Mouse (Mus musculus) intestine, postnatal 0 days (tissue): ENCODE results near the gene Ppp2r3a. TPM values are rescaled to one million over a fixed set of nuclear protein-coding genes. Genes with fewer than 3 reads are reported as not detected.

Experiments used
- ATAC-seq: fragments of 200-750 bp; cut with Nextera tagmentation; 2 replicates; pipeline ENCODE4 v1.8.0; 2017; ENCODE audit warnings: mild to moderate bottlenecking, moderate TSS enrichment, moderate library complexity
- H3K27ac ChIP-seq: fragments of 300-500 bp; sonication (generic); 2 replicates; pipeline ENCODE4 v1.5.1; 2014; ENCODE audit warnings: mild to moderate bottlenecking, low read depth, low read length, moderate library complexity
- H3K27me3 ChIP-seq: fragments of 300-500 bp; sonication (generic); replicated peaks from 2 replicates; pipeline ENCODE4 v1.6.1; 2014; ENCODE audit warnings: low read length, mixed read lengths; ENCODE audit not compliant: control insufficient read depth, insufficient read depth
- H3K36me3 ChIP-seq: fragments of 300-500 bp; sonication (generic); 2 replicates; pipeline ENCODE4 v1.6.1; 2014; ENCODE audit warnings: mild to moderate bottlenecking, moderate library complexity; ENCODE audit not compliant: control insufficient read depth, insufficient read depth
- H3K4me1 ChIP-seq: fragments of 300-500 bp; sonication (generic); replicated peaks from 2 replicates; pipeline ENCODE4 v1.6.1; 2014; ENCODE audit warnings: antibody characterized with exemption, low read length, mixed read lengths; ENCODE audit not compliant: control insufficient read depth, insufficient read depth
- H3K4me2 ChIP-seq: fragments of 300-500 bp; sonication (generic); replicated peaks from 2 replicates; pipeline ENCODE4 v1.6.1; 2014; ENCODE audit warnings: low read depth, mild to moderate bottlenecking, moderate library complexity
- H3K4me3 ChIP-seq: fragments of 300-500 bp; sonication (generic); 2 replicates; pipeline ENCODE4 v1.5.1; 2014; ENCODE audit warnings: low read depth, low read length
- H3K9ac ChIP-seq: fragments of 300-500 bp; sonication (generic); 2 replicates; pipeline ENCODE4 v1.6.1; 2014; ENCODE audit warnings: mild to moderate bottlenecking, low read depth, low read length
- H3K9me3 ChIP-seq: fragments of 300-500 bp; sonication (generic); 2 replicates; pipeline ENCODE4 v1.6.1; 2016; ENCODE audit warnings: mixed run types; ENCODE audit not compliant: control insufficient read depth
- CTCF ChIP-seq: sonication (generic); IDR thresholded peaks from 2 replicates; pipeline ENCODE4 v1.5.1; 2016; ENCODE audit warnings: low read depth, mild to moderate bottlenecking, control low read depth, antibody characterized with exemption, moderate library complexity
- WGBS: fragments of 180-500 bp; shearing (Covaris S2); extraction: QIAGEN DNeasy Blood & Tissue Kit; methylation state at CpG from one replicate; pipeline ENCODE4 v1.1.7; 2014; 5-methylcytosine and 5-hydroxymethylcytosine counted together
- polyA plus RNA-seq: library from polyadenylated mRNA; unstranded; fragments of >200 nt; fragmentation: Nextera tagmentation; extraction: Ambion mirVana; gene quantifications from 2 replicates; pipeline ENCODE4 v1.2.1, GENCODE M21; 2015

Ppp2r3a gene
- polyA plus RNA-seq, 1 experiment from 2014 or later, result 4.5 TPM

DNA sequence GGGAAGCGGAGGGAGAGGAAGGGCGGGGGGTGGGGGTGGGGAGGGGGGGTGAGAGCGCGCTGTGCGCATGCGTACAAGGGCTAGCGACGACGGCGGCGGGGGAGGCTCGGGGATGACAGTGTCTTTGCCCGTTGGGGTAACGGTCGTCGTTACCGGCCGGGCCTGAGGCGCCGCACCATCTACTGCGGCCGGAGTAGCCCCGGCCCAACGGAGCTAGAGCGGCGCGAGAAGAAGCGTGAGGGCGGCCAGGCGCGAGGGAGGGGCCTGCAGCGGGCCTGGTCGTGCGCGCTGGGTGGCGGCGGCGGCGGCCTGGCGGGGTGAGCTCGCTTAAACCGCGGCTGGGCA lies 177.6 kb downstream of the Ppp2r3a start, which contains the start of gene Msl2:
Gene Msl2 (plus strand): TSS at position 115 of the 345 bp plus-strand sequence.
- H3K4me1 ChIP-seq, result peaks cover 8% of the 10 kb centered on the region; the same call in 1 of the 2 replicates
- H3K36me3 ChIP-seq, result no peaks in the 10 kb centered on the region
- no peak for TF ChIP-seq CTCF
- H3K9me3 ChIP-seq, result no peaks in the 10 kb centered on the region
- under 1% methylated on average over 36 of the region's 43 CpGs for WGBS
- H3K4me3 ChIP-seq, result peak within 1 kb of the TSS; percentile 89
- ATAC-seq, result peak; percentile 59
- peak within 1 kb of the TSS; percentile 83 for H3K4me2 ChIP-seq
- peak within 1 kb of the TSS; percentile 92 for H3K9ac ChIP-seq
- peak within 1 kb of the TSS; percentile 99 for H3K27ac ChIP-seq
- no peaks in the 10 kb centered on the region for H3K27me3 ChIP-seq

DNA sequence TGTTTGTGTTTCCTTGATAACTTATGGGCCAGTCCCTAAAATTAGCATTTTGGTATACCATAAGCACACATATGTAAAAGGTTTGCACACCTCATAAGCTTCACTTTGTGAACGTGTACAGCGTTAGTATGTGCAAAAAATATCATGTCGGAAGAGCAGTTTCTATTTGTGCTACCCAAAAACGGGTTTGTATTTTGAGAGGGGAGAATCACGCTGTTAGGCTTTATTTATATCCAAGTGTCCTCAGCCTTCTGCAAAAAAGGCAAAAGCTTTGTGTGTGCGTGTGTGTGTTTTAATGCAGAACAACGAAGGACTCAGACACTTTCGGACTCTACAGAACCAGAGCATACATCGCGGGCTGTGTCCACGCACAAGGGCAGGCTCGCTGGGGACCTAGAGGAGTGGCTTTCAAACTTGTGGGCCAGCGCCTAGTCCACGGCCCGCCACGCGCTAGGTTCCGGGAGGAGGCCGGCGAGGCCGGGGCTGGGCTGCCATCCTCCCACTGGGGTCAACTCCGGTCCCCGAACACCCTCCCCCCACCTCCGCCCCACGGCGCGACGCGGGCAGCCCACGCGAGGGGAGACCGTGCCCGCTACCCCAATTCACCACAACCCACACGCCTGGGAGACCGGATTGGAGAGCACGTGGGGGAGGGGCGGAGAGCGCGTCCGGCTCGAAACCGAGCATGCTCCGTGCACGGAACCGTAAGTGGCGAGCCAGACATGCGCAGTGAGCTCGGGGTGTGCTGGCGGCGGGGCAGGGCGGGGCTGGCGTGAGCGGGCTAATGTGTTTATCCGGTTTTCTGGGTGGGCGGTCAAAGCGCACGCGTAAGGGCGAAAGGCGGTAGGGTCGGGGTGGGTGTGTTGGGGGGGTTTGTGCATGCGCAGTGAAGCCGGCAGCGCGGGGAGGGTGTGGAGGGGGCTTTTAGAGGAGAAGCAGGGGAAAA lies 178.3 kb downstream of the Ppp2r3a start:
- no peaks in the 10 kb centered on the region for H3K9me3 ChIP-seq
- ATAC-seq, result peak; percentile 88
- peak overlapping the region; percentile 83 for H3K4me2 ChIP-seq
- WGBS, result 2% methylated on average over 65 of the region's 65 CpGs
- peak overlapping the region; percentile 99 for H3K27ac ChIP-seq
- H3K27me3 ChIP-seq, result no peaks in the 10 kb centered on the region
- no peak for TF ChIP-seq CTCF
- no peaks in the 10 kb centered on the region for H3K36me3 ChIP-seq
- peak overlapping the region; percentile 92 for H3K9ac ChIP-seq
- H3K4me1 ChIP-seq, result 0 out of 2 replicates have a peak, but pooled peaks cover 2% of the 10 kb centered on the region
- H3K4me3 ChIP-seq, result peak overlapping the region; percentile 89

DNA sequence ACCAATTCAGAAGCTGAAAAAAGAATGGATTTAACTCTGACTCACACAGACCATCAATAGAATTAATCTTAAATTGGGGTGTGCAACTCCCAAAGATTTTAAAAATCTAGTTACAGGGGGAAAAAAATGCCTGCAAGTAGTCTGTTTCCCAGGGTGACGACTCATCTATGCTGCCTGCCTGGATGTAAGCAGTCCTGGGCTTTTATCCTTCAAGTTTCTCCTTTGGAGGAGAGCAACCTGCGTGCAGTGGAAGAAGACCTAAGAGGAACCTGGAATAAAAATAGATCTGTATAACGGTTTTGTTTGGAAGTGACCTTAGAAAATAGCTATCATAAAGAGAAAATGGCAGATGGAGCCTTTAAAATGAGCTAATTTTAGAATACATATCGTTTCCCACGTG lies 179.1 kb downstream of the Ppp2r3a start:
- H3K9ac ChIP-seq, result no peak overlapping the region
- no peaks in the 10 kb centered on the region for H3K9me3 ChIP-seq
- no peak overlapping the region for H3K27ac ChIP-seq
- H3K4me3 ChIP-seq, result no peak overlapping the region
- H3K4me2 ChIP-seq, result peak overlapping the region; percentile 83; the same call in 1 of the 2 replicates
- no peak for ATAC-seq
- TF ChIP-seq CTCF, result no peak
- no peaks in the 10 kb centered on the region for H3K4me1 ChIP-seq
- WGBS, result 50% methylated on average over 5 of the region's 5 CpGs
- H3K27me3 ChIP-seq, result no peaks in the 10 kb centered on the region
- H3K36me3 ChIP-seq, result no peaks in the 10 kb centered on the region

DNA sequence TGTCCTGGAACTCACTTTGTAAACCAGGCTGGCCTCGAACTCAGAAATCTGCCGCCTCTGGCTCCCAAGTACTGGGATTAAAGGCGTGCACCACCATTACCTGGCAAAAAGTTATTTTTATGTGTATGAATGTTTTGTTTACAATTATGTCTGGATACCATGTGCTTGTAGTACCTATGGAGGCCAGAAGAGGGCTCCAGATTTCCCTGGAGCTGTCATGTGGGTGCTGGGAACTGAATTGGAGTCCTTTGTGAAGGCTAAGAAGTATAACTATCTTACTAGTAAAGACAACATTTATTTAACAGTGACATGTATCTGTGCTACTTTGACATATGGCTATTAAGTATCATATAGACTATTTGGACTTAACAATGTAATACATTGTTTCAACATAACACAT lies 181.8 kb downstream of the Ppp2r3a start:
- Histone ChIP-seq H3K4me2 (no peak overlapping the region), H3K9me3 (no peaks in the 10 kb centered on the region), H3K4me3 (no peak overlapping the region), H3K36me3 (no peaks in the 10 kb centered on the region), H3K27ac (no peak overlapping the region), H3K4me1 (no peaks in the 10 kb centered on the region), H3K27me3 (no peaks in the 10 kb centered on the region), H3K9ac (no peak overlapping the region)
- WGBS, result 93% methylated on average over 3 of the region's 3 CpGs
- TF ChIP-seq CTCF, result peak; percentile 51
- no peak for ATAC-seq

DNA sequence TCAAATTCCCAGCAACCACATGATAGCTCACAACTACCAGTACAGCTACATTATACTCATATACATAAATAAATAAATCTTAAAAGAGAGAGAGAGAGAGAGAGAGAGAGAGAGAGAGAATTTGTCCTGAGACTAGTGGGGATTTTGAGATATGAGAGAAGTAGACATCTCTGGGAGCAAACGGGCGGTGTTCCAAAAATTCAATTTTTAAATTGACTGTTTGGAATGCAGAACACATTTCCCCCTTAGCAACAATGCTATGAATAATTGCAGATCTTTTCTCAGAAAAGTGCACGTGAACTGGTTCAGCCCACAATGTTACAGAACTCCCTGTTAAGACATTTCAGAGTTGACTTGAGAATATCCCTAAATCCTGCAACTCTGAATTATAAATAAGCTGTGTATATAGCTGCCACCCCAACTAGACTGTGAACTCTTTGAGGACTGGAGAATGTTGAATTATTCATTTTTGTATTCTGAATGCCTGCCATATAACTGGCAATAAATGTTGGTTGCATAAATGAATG lies 186.5 kb downstream of the Ppp2r3a start:
- H3K4me2 ChIP-seq, result no peak overlapping the region
- H3K27ac ChIP-seq, result no peak overlapping the region
- H3K4me1 ChIP-seq, result no peaks in the 10 kb centered on the region
- no peaks in the 10 kb centered on the region for H3K27me3 ChIP-seq
- H3K9me3 ChIP-seq, result no peaks in the 10 kb centered on the region
- no peak overlapping the region for H3K4me3 ChIP-seq
- no peak for ATAC-seq
- no peaks in the 10 kb centered on the region for H3K36me3 ChIP-seq
- 81% methylated on average over 3 of the region's 3 CpGs for WGBS
- H3K9ac ChIP-seq, result no peak overlapping the region
- no peak for TF ChIP-seq CTCF

DNA sequence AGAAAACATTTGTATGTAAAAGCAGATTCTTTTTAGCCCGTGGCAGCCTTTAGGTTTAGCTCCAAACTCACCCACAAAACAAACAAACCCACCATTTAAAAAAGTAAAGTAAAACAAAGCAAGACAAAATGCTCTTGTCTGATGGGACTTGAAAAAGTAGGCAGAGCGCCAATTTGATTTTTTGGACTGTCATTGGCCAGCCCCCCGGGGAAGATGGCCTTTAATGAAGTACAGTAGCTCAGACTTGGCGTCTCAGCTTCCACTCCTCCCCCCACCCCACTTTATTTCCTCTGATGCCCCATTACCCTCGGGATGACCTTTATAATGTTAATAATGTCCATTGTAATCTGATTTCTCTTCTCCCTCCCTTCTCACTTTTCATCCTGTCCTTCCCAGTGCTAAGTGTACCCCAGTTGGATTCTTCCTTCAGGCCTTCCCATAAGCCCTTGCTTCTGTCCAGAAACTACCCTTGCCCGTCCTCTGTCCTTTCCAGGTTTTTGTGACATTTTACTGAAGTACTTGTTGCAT lies 189.3 kb downstream of the Ppp2r3a start:
- Histone ChIP-seq H3K9ac (no peak overlapping the region), H3K27me3 (no peaks in the 10 kb centered on the region), H3K9me3 (no peaks in the 10 kb centered on the region), H3K4me3 (no peak overlapping the region), H3K4me2 (no peak overlapping the region), H3K4me1 (no peaks in the 10 kb centered on the region), H3K36me3 (no peaks in the 10 kb centered on the region), H3K27ac (no peak overlapping the region)
- WGBS, result 68% methylated on average over 6 of the region's 6 CpGs
- no peak for ATAC-seq
- TF ChIP-seq CTCF, result no peak
